Mouse (Mus musculus) cerebellum, adult 2 months (tissue): ENCODE measurements around the gene Slc44a4. TPM values are rescaled to one million over a fixed set of nuclear protein-coding genes. Genes with fewer than 3 reads are reported as not detected.

ENCODE experiments used
- DNase-seq, 2 experiments: peaks; one replicate each; pipeline ENCODE4 v3.0.0; 2021
- H3K27ac ChIP-seq: fragments of 200-500 bp; 2 replicates; pipeline ENCODE4 v1.5.1; 2012; ENCODE audit warnings: low read length, control low read depth, inconsistent platforms; ENCODE audit not compliant: insufficient read depth
- H3K27me3 ChIP-seq: fragments of 200-500 bp; 2 replicates; pipeline ENCODE4 v1.6.1; 2012; ENCODE audit warnings: inconsistent platforms, mild to moderate bottlenecking, low read length, moderate library complexity; ENCODE audit not compliant: control insufficient read depth, insufficient read depth
- H3K4me1 ChIP-seq: fragments of 200-500 bp; 2 replicates; pipeline ENCODE4 v1.6.1; 2011; ENCODE audit warnings: low read length; ENCODE audit not compliant: control insufficient read depth, insufficient read depth
- H3K4me3 ChIP-seq: fragments of 200-500 bp; replicated peaks from 2 replicates; pipeline ENCODE3; 2011; ENCODE audit warnings: mild to moderate bottlenecking, low read depth, low read length, control low read depth; ENCODE audit not compliant: insufficient read depth
- CTCF ChIP-seq: fragments of 200-500 bp; IDR thresholded peaks from 2 replicates; pipeline ENCODE4 v1.5.1; 2011; ENCODE audit warnings: low read depth, mild to moderate bottlenecking, control low read depth, low read length, moderate library complexity, borderline replicate concordance; ENCODE audit not compliant: insufficient read depth
- POLR2A ChIP-seq: fragments of 200-500 bp; IDR thresholded peaks from 2 replicates; pipeline ENCODE4 v1.6.1; 2011; ENCODE audit warnings: low read length, control low read depth, borderline replicate concordance; ENCODE audit not compliant: insufficient read depth
- WGBS: fragments of 180-500 bp; shearing (Covaris S2); methylation state at CpG from one replicate; pipeline ENCODE4 v1.1.7; 2018; 5-methylcytosine and 5-hydroxymethylcytosine counted together
- polyA plus RNA-seq: library from polyadenylated mRNA; depleted of rRNA; stranded (reverse); fragments of >200 nt; gene quantifications from 2 replicates; pipeline ENCODE4 v1.2.3, GENCODE M21; 2012

Gene Slc44a4
- polyA plus RNA-seq, 1 experiment = 0.05 TPM

DNA sequence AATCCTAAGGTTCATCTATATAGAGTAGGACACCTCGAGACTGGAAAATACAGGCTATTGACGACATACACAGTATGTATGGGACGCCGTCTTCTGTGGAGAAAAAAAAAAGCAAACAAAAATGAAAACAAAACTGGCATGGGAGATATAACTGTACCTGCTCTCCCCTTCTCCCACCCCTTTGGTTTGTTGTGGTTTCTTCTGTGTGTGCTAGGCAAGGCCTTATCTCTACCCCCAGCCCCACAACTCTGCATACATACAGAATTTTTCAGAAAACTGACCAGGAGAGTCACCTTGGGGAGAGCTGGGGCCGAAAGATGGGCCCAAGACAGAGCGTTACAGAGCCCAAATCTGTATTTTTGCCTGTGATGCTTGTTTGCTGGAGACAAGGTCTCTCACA lies 29.6 kb upstream of the Slc44a4 start:
- WGBS = 80% methylated on average over 6 of the region's 6 CpGs
- no peak for DNase-seq
- no peak overlapping the region for H3K27ac ChIP-seq

DNA sequence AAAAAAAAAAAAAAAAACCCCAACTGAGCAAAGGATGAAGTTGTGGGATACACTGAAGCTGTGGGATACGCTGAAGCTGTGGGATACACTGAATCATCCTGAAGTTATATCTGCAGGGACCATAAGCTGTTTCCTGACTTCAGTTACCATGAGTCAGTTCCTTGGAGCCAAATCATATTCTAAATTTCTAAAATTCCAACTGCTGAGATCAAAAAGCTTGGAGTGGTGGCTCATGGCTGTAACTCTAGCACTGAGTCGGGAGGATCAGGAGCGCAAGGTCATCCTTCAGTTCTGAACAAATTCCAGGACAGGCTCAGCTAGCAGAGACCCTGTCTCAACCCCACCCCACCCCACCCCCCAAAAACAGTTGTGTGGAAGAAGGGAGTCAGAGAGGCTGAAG lies 28.7 kb upstream of the Slc44a4 start:
- H3K27ac ChIP-seq = no peak overlapping the region
- no peaks in the 10 kb centered on the region for H3K27me3 ChIP-seq
- no peaks in the 10 kb centered on the region for H3K4me1 ChIP-seq
- 89% methylated on average over 3 of the region's 3 CpGs for WGBS
- DNase-seq = no peak
- TF ChIP-seq CTCF (no peak), POLR2A (no peak)
- H3K4me3 ChIP-seq = no peak overlapping the region

More for the DNA sequence above, 29.6 kb upstream of the Slc44a4 start:
- Histone ChIP-seq H3K27me3 (no peaks in the 10 kb centered on the region), H3K4me3 (no peak overlapping the region), H3K4me1 (no peaks in the 10 kb centered on the region)
- TF ChIP-seq POLR2A (no peak), CTCF (no peak)

GRCm38 (mm10) chr17:34887942-34888341 lies 26.3 kb upstream of the Slc44a4 start:
- H3K4me3 ChIP-seq = no peak overlapping the region
- no peak for DNase-seq
- TF ChIP-seq CTCF (no peak), POLR2A (no peak)
- 83% methylated on average over 5 of the region's 5 CpGs for WGBS
- no peaks in the 10 kb centered on the region for H3K27me3 ChIP-seq
- no peak overlapping the region for H3K27ac ChIP-seq
- no peaks in the 10 kb centered on the region for H3K4me1 ChIP-seq

GRCm38 (mm10) chr17:34890074-34890743 lies 24.1 kb upstream of the Slc44a4 start:
- H3K4me1 ChIP-seq = no peaks in the 10 kb centered on the region; the same call in 1 of the 2 replicates
- no peak overlapping the region for H3K27ac ChIP-seq
- DNase-seq = no peak
- no peak for TF ChIP-seq POLR2A
- no peak for TF ChIP-seq CTCF
- no peak overlapping the region for H3K4me3 ChIP-seq
- 85% methylated on average over 12 of the region's 12 CpGs for WGBS
- H3K27me3 ChIP-seq = no peaks in the 10 kb centered on the region

- Histone ChIP-seq H3K4me3 (no peak overlapping the region), H3K4me1 (peaks cover 4% of the 10 kb centered on the region; the same call in 1 of the 2 replicates), H3K27ac (no peak overlapping the region), H3K27me3 (no peaks in the 10 kb centered on the region)
- TF ChIP-seq CTCF = 0 out of 2 replicates have a peak, but pooled peaks have one; percentile 9
- TF ChIP-seq POLR2A = no peak
- 97% methylated on average over 2 of the region's 2 CpGs for WGBS
- DNase-seq = no peak
These were observed 22.9 kb upstream of the Slc44a4 start for GRCm38 (mm10) chr17:34891377-34891776.

GRCm38 (mm10) chr17:34893072-34893824 lies 21.0 kb upstream of the Slc44a4 start:
- H3K27me3 ChIP-seq = no peaks in the 10 kb centered on the region
- H3K4me3 ChIP-seq = no peak overlapping the region
- no peak for DNase-seq
- 78% methylated on average over 12 of the region's 12 CpGs for WGBS
- H3K27ac ChIP-seq = peak overlapping the region; percentile 93; the same call in 1 of the 2 replicates
- H3K4me1 ChIP-seq = peaks cover 4% of the 10 kb centered on the region; the same call in 1 of the 2 replicates
- TF ChIP-seq POLR2A (no peak), CTCF (no peak)

DNA sequence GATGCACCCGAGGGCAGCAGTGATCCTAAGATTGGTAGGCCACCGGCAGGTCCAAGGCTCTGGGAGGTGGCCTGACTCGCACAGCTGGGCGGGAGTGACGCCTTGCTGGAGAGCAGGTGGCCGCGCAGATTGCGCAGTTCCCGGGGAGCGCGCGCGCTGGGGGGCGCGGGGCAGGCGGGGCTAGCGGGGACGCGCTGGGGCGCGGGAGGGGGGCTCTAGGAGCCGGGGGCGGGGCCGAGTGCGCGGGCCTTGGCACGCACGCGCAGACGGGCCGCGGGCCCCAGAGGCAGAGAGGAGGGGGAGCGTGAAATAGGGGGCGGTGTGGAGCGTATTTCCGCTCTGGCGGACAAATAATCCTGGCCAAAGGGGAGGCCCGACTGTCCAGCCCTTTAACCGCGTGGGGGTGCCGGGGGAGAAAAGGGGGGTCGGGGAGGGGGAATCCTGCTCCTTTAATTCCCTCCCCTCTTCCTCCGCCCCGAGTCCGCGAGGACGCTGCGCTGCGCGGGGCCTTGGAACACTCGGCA lies 20.1 kb upstream of the Slc44a4 start:
- no peaks in the 10 kb centered on the region for H3K27me3 ChIP-seq
- TF ChIP-seq POLR2A (peak; percentile 89), CTCF (no peak)
- WGBS = 1% methylated on average over 45 of the region's 51 CpGs
- H3K4me1 ChIP-seq = peaks cover 4% of the 10 kb centered on the region; the same call in 1 of the 2 replicates
- H3K4me3 ChIP-seq = peak overlapping the region; percentile 86
- peak overlapping the region; percentile 93 for H3K27ac ChIP-seq
- DNase-seq = peak; percentile 92 to 93
